Mouse (Mus musculus) kidney, adult 2 months (tissue): ENCODE data around the gene Mrpl21.

ENCODE experiments used
- CTCF ChIP-seq: fragments of 200-500 bp; conservative IDR thresholded peaks from 2 replicates; pipeline ENCODE4 v1.5.1; 2011; ENCODE audit warnings: low read depth, mild to moderate bottlenecking, control low read depth, low read length, moderate library complexity, mixed read lengths; ENCODE audit not compliant: insufficient read depth, insufficient read length
- POLR2A ChIP-seq: fragments of 200-500 bp; IDR thresholded peaks from one replicate; pipeline ENCODE4 v1.6.1; 2011; ENCODE audit warnings: low read depth, low read length, control low read depth

GRCm38 (mm10) chr19:3260591-3260990, 22.1 kb upstream of the Mrpl21 start:
- TF ChIP-seq POLR2A = no peak
- no peak for TF ChIP-seq CTCF
